Mouse (Mus musculus): ENCODE measurements around the gene Cblb. TPM values are rescaled to one million over a fixed set of nuclear protein-coding genes. Genes with fewer than 3 reads are reported as not detected.

Gene Cblb
- polyA plus RNA-seq, 2 experiments from 2014 or later = 37.4 to 38.3 TPM

DNA sequence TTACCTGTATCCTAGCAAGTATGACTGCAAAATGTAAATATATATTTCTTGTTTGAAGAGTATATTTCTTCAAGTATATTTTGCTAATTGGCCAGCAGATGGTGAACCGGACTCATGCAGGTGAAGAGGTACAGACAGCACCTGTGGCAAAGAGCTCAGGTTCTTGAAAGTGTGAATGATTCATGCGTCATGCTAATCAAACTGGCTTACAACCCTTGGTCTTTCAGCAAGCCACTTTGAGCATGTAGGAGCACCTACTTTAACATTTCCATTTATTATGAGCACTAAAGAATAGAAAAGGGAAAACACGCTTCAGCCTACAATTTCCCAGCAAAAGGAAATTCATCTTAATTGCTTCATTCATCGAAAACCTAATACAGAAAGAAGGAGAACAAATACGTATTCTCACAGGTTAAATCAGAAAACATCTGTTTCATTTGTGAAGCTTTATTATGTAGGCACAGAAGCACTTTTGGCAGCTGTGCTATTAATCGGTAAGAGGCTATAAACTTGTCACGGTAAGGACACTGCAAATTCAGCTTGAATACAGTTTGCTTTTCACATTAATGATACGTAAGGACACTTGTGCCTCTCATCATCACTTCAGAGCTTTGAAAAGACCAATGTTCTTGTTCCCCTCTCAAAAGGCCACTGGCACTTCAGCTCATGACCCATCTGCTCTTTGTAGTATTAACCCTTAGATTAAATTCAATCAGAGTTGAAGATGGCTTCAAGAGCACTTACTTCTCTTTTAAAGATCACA, 180.0 kb downstream of the Cblb start:
- ATAC-seq = no peak

DNA sequence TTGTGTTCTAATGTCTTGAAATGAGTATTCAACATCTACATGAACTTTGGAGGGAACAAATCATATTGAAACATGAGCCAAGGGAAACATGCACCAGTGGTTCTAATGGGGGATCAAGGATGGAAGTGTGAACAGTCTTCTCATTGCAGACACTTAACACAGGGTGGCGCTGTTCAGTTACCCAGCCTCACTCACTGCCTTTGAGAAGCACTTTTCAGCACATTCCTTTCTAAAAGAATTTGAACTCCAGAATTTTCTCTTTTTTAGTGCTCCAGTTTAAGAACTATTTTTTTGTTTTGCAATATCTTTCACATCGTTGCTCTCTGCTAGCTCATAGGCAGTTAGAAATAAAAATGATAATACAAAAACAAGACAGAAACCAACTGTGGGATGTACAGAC, 188.0 kb downstream of the Cblb start:
- peak; percentile 46 for ATAC-seq

DNA sequence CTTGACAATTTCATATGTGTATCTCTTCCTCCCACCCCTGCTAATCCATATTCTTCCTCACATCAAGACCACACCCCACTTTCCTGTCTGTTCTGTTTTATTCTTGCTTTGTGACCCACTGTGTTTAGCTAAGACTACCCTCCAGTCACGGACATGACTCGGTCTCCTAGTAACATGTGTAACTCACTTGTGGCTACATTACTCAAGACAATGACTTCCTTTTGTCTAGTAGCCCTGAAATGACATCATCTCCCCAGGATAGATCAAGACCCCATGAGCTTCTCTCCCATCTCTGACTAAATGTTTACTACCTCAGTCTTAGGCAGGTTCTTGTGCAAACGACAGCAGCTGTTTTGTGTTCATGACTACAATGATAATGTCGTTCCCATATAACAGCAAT, 191.9 kb downstream of the Cblb start:
- ATAC-seq = no peak

DNA sequence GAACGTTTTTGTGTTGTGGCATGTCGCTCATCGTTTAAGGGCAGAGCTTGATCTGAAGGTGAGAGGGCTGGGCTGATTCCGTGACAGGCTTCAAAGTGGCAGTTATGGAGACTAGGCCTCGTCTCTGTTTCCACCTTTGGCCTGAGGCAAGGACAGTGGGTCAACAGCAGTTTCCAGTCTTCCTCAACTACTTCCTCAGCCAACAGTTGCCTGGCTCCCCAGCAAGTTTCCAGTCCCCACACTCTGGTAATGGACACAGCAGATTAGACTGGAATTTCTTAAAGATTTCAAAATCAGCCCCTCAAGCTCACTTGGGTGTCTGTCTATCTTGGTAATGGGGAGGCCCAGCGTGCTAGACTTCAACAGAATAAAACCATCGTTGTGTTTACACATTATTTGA, 198.4 kb downstream of the Cblb start:
- no peak for ATAC-seq

DNA sequence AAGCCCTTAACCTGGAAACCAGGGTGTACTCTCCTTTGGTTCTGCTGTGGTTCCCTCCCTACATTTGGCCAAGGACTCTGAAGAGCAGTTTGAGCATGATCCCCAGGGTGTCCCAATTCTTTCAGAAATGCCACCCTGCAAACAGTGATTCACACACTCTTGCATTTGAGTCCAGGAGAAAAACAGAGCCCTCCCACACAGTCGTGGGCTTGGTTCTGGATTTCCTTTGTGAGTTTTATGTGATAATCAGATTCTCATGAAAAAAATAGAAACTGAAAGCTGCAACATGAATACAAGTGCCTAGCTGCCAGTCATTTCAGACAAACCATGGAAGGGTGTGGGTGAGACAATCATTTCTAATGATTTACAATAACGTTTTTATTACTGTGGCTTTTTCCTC, 198.9 kb downstream of the Cblb start:
- peak; percentile 59 for ATAC-seq

DNA sequence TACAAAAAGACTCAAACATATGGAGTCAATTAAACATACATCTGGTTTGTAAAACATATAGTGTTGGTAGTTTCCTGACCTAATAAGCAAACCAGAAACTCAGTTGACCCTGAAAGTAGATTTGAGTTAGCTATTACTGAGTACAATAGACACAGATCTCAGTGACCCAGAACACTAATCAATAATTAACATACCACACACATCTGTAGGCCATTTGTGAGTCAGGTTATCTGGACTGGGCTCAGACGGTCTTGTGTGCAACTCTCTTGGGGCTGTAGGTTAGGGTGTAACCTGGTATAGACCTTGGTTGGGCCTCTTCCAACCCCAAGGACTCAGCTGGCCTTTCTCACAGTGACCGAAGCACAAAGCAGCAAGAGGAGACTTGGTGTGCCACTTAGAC, 211.1 kb downstream of the Cblb start:
- no peak for ATAC-seq

DNA sequence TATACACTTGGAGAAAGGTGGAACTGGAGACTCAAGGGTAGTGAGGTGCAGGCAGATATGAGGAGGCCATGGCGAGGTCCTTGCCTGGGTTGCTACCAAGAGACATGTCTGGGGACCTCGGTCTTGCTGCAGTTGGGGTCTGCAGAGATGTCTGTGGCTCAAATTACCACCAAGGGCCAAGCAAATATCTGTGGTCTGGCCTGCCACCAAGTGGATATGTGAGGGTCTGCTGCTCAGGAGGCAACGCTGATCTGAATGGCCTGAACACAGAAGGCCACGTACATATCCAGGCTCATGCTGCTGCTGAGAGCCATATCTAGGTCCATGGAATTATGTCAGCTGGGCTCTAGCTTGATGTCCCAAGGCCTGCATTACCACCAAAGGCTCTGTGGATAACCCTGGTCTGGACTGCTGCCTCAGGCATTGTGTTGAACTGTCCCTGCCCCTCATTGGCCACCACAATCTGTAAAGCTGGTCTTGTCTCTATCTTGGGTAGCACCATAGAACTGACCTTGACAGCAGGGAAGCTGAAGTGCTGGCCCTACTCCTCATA, 212.5 kb downstream of the Cblb start:
- no peak for ATAC-seq

DNA sequence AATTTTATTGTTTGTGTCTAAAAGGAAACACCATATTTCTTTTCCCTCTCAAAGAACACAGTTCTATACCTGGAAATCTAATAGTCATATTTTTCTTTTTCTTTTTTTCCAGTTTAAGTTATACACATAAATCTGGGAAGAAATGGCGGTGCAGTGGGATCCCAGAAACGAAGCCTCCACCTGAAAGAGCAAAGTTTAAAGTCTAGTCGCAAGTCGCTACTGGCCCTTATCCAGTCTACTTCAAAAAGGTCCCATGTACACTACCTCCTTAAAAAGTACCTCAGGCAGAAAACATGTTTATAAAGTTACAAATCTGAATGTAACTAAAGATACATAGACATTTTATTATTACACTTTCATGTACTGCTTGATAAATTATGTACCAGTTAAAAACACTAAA, 219.2 kb downstream of the Cblb start:
- ATAC-seq = no peak

DNA sequence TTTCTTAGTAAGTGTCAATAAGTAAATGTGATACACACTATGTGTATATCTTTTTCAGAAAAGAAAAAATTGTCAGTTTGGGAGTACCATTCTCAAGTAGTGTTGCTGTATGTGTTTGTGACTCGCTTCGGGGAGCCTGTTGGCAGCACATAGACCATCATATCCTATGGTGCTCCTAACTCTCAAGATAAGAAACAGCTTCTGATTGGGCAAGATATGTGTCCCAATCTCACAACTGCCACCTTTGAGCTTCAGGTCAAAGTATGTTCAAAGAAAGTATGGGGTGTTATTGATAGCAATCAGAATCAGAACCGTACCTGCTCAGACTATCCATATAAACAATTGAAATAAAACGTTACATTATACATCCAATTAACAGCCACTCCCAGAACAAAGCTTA, 219.9 kb downstream of the Cblb start:
- no peak for ATAC-seq
